Mouse (Mus musculus): Measurements from ENCODE around the gene Rbfox3.

DNA sequence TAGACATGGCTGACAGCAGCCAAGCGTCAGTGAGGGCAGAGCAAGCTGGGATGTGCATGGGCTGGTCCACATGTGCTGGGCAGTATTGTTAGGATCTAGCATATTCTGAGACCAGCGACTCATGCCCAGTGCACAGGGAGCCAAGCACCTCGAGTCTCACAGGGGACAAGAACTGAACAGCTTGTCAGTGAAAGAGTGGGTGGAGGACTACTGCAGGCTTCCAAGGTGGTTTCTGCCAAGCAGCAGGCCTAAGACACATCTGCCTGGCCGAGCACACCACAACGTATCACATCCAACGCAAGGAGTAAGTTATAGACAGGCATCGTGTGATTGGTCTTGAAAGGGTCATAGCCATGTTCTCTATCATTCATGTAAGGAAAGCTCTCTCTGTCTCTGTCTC, 235.0 kb downstream of the Rbfox3 start:
- TF ChIP-seq POLR2A (IDR thresholded peaks at IDR 0.05; ENCODE audit: borderline replicate concordance, control insufficient read depth, low read depth, low read length) (no peak), CTCF (IDR thresholded peaks at IDR 0.05; ENCODE audit: control insufficient read depth, insufficient read depth, low read length) (no peak)
